In genomic region chr8:91326946-91327345, GRCm38 (mm10) we compare ENCODE assay signal across 17 mouse cellular contexts.
"Had no signal": no experiment of that assay in that cellular context is flagged by ENCODE, and none has a peak within 500 bp of the region (broad histone marks: within the 10 kb centered on the region; RNA-seq: fewer than 3 reads in every experiment).

No protein-coding gene starts in this region.

- H3K4me3 ChIP-seq: lung, embryonic 15.5 days; megakaryocyte, embryonic 14.5 days; midbrain, embryonic 12.5 days; midbrain, embryonic 15.5 days; neural tube, embryonic 12.5 days; stomach, embryonic 15.5 days had no signal

- H3K9me3 ChIP-seq: lung, embryonic 15.5 days; megakaryocyte, embryonic 14.5 days; midbrain, embryonic 12.5 days; midbrain, embryonic 15.5 days; neural tube, embryonic 12.5 days; stomach, embryonic 15.5 days had no signal

- H3K27me3 ChIP-seq: lung, embryonic 15.5 days; megakaryocyte, embryonic 14.5 days; midbrain, embryonic 12.5 days; midbrain, embryonic 15.5 days; neural tube, embryonic 12.5 days; stomach, embryonic 15.5 days had no signal

- H3K9ac ChIP-seq: liver, postnatal 0 days; lung, embryonic 15.5 days; midbrain, embryonic 12.5 days; midbrain, embryonic 15.5 days; neural tube, embryonic 12.5 days; stomach, embryonic 15.5 days had no signal

- H3K4me2 ChIP-seq: lung, embryonic 15.5 days; midbrain, embryonic 12.5 days; midbrain, embryonic 15.5 days; neural tube, embryonic 12.5 days; stomach, embryonic 15.5 days had no signal

- DNase-seq: liver, postnatal 0 days; lung, adult 2 months; lung, postnatal 14 days; lung, postnatal 36 days; right cerebral cortex, postnatal 14 days; thymus, adult 2 months; thymus, postnatal 25 days; thymus, postnatal 4 days had no signal

- H3K27ac ChIP-seq: lung, embryonic 15.5 days; macrophage; midbrain, embryonic 12.5 days; midbrain, embryonic 15.5 days; neural tube, embryonic 12.5 days; stomach, embryonic 15.5 days; stomach, postnatal 0 days had no signal

- H3K36me3 ChIP-seq: midbrain, embryonic 12.5 days; midbrain, embryonic 15.5 days; neural tube, embryonic 12.5 days had no signal

- ATAC-seq: liver, postnatal 0 days; lung, postnatal 0 days; midbrain, embryonic 15.5 days had no signal
